Comparison of ENCODE assay signal across 27 mouse cellular contexts in genomic region chr2:155846930-155847329, GRCm38 (mm10). TPM values are rescaled to one million over a fixed set of nuclear protein-coding genes. Genes with fewer than 3 reads are reported as not detected.
DNase-seq lines count a peak whose midpoint lies in the region; ATAC-seq and TF ChIP-seq lines count a peak whose summit lies in the region.
"Had no signal": no experiment of that assay in that cellular context is flagged by ENCODE, and none has a peak within 500 bp of the region (broad histone marks: within the 10 kb centered on the region; RNA-seq: fewer than 3 reads in every experiment).

No protein-coding gene starts in this region.

- ATAC-seq in limb, embryonic 12.5 days (ENCODE audit: insufficient number of reproducible peaks, insufficient read depth, low FRiP score, low TSS enrichment, low read depth), result no peak
- ATAC-seq in limb, embryonic 14.5 days (ENCODE audit: low FRiP score, low read depth), result peak; percentile 41
- ATAC-seq: activated CD4-positive, CD25-positive, alpha-beta regulatory T cell, adult 4 months; CD4-positive, CD25-positive, alpha-beta regulatory T cell, adult 4 months; forebrain, embryonic 14.5 days; forebrain, postnatal 0 days; hindbrain, postnatal 0 days had no signal

- no peaks in the 10 kb centered on the region for H3K9me3 ChIP-seq in limb, embryonic 12.5 days
- no peaks in the 10 kb centered on the region for H3K9me3 ChIP-seq in limb, embryonic 10.5 days (replicated peaks)
- H3K9me3 ChIP-seq in limb, embryonic 14.5 days (ENCODE audit: control insufficient read depth, low read length), result no peaks in the 10 kb centered on the region
- H3K9me3 ChIP-seq: heart, embryonic 12.5 days; heart, embryonic 15.5 days had no signal

- H3K36me3 ChIP-seq in limb, embryonic 12.5 days, result peaks cover 66% of the 10 kb centered on the region
- peaks cover 72% of the 10 kb centered on the region for H3K36me3 ChIP-seq in limb, embryonic 10.5 days
- H3K36me3 ChIP-seq in limb, embryonic 14.5 days (ENCODE audit: control insufficient read depth, insufficient read depth, low read length), result peaks cover 48% of the 10 kb centered on the region

- no peak for TF ChIP-seq POLR2A in limb, embryonic 14.5 days (IDR thresholded peaks at IDR 0.05; ENCODE audit: borderline replicate concordance, extremely low read depth, insufficient read depth, insufficient read length)

- peaks cover 19% of the 10 kb centered on the region for H3K4me1 ChIP-seq in limb, embryonic 12.5 days (replicated peaks)
- H3K4me1 ChIP-seq in limb, embryonic 10.5 days, result no peaks in the 10 kb centered on the region
- H3K4me1 ChIP-seq in limb, embryonic 14.5 days (ENCODE audit: control insufficient read depth, insufficient read depth, low read length), result peaks cover 11% of the 10 kb centered on the region; the same call in 1 of the 2 replicates
- H3K4me1 ChIP-seq: heart, embryonic 12.5 days; heart, embryonic 15.5 days had no signal

- no peak overlapping the region for H3K4me2 ChIP-seq in limb, embryonic 12.5 days
- H3K4me2 ChIP-seq in limb, embryonic 14.5 days (replicated peaks; ENCODE audit: low read depth, low read length, severe bottlenecking), result no peak overlapping the region
- H3K4me2 ChIP-seq: heart, embryonic 12.5 days; heart, embryonic 15.5 days; hindbrain, embryonic 14.5 days had no signal

- H3K4me3 ChIP-seq in limb, embryonic 12.5 days (replicated peaks), result no peak overlapping the region
- H3K4me3 ChIP-seq in limb, embryonic 10.5 days, result no peak overlapping the region
- H3K4me3 ChIP-seq in limb, embryonic 14.5 days (replicated peaks; ENCODE audit: low read length), result no peak overlapping the region
- H3K4me3 ChIP-seq: gastrocnemius, adult 2 months; heart, embryonic 12.5 days; heart, embryonic 15.5 days had no signal

- no peak for DNase-seq in limb, embryonic 10.5 days (ENCODE audit: low spot score)
- DNase-seq in NIH3T3 (ENCODE audit: low read depth), result peak; percentile 69
- DNase-seq in limb, embryonic 14.5 days (ENCODE audit: low spot score), result peak; percentile 26
- DNase-seq in adrenal gland, adult (ENCODE audit: inconsistent age in 2 of 2, low spot score in 1 of 2), result no peak
- no peak for DNase-seq in heart, adult 9 months (ENCODE audit: low spot score in 2 of 2)
- DNase-seq in layer of hippocampus, adult 9-11 months, result no peak
- DNase-seq: adrenal gland, postnatal 10 days; adrenal gland, postnatal 36 days; B cell, adult 2 months; cerebellum, adult 18-20 months; cerebellum, adult 9-10 months; cerebellum, postnatal 14 days; forebrain, postnatal 0 days; gastrocnemius, adult 2 months; gastrocnemius, postnatal 14 days; heart, adult 11 months; heart, postnatal 10 days; heart, postnatal 4 days had no signal

- 76% methylated on average over 8 of the region's 8 CpGs for WGBS in limb, embryonic 12.5 days
- WGBS in limb, embryonic 10.5 days, result 84% methylated on average over 8 of the region's 8 CpGs
- WGBS in limb, embryonic 14.5 days, result 50% methylated on average over 8 of the region's 8 CpGs

- H3K27me3 ChIP-seq in limb, embryonic 12.5 days, result no peaks in the 10 kb centered on the region
- H3K27me3 ChIP-seq in limb, embryonic 10.5 days (ENCODE audit: low read depth, poor library complexity, severe bottlenecking), result no peaks in the 10 kb centered on the region
- no peaks in the 10 kb centered on the region for H3K27me3 ChIP-seq in limb, embryonic 14.5 days (ENCODE audit: control insufficient read depth, insufficient read depth, low read length)
- H3K27me3 ChIP-seq: heart, embryonic 12.5 days; heart, embryonic 15.5 days had no signal

- H3K27ac ChIP-seq in limb, embryonic 12.5 days, result peak overlapping the region; percentile 47; the same call in 1 of the 2 replicates
- no peak overlapping the region for H3K27ac ChIP-seq in limb, embryonic 10.5 days
- 0 out of 2 replicates have a peak overlapping the region, but pooled peaks have one; percentile 38 for H3K27ac ChIP-seq in limb, embryonic 14.5 days (replicated peaks; ENCODE audit: low read depth, low read length)
- H3K27ac ChIP-seq: gastrocnemius, adult 2 months; heart, embryonic 15.5 days; hindbrain, embryonic 14.5 days; hindbrain, postnatal 0 days had no signal

- H3K9ac ChIP-seq in limb, embryonic 12.5 days (replicated peaks), result no peak overlapping the region
- H3K9ac ChIP-seq in limb, embryonic 14.5 days (ENCODE audit: low read depth, low read length, severe bottlenecking), result no peak overlapping the region
- H3K9ac ChIP-seq: forebrain, postnatal 0 days; heart, embryonic 12.5 days; heart, embryonic 15.5 days; hindbrain, embryonic 14.5 days had no signal

RNA-seq across cellular contexts. Expression of gene Fam83c, which starts 12.3 kb away (rescaled TPM):
- 0.28 and 0.31 TPM in 2 replicates for polyA plus RNA-seq in limb, embryonic 12.5 days (2016; fragmentation: Nextera tagmentation; extraction: Ambion mirVana)
- polyA plus RNA-seq in limb, embryonic 10.5 days (2016; fragmentation: Nextera tagmentation; extraction: Ambion mirVana), result 0.31 and 0.39 TPM in 2 replicates
- polyA plus RNA-seq in limb, embryonic 14.5 days (2012; rRNA removed), result 1.5 and 2.0 TPM in 2 replicates
- polyA plus RNA-seq in limb, embryonic 14.5 days (2014; fragmentation: Nextera tagmentation; extraction: Ambion mirVana), result 1.4 and 2.1 TPM in 2 replicates
- polyA plus RNA-seq: activated CD4-positive, CD25-positive, alpha-beta regulatory T cell, adult 4 months; CD4-positive, CD25-positive, alpha-beta regulatory T cell, adult 4 months; frontal cortex, adult 2 months had no signal

RNA-seq across cellular contexts. Expression of gene Eif6, which starts 20.2 kb away (rescaled TPM):
- polyA plus RNA-seq in limb, embryonic 12.5 days (2016; fragmentation: Nextera tagmentation; extraction: Ambion mirVana), result 180 and 186 TPM in 2 replicates
- 250 and 301 TPM in 2 replicates for polyA plus RNA-seq in limb, embryonic 10.5 days (2016; fragmentation: Nextera tagmentation; extraction: Ambion mirVana)
- 95.8 and 98.7 TPM in 2 replicates for polyA plus RNA-seq in limb, embryonic 14.5 days (2012; rRNA removed)
- polyA plus RNA-seq in limb, embryonic 14.5 days (2014; fragmentation: Nextera tagmentation; extraction: Ambion mirVana), result 170 and 174 TPM in 2 replicates

RNA-seq across cellular contexts. Expression of gene BC029722, which starts 27.7 kb away (rescaled TPM):
- polyA plus RNA-seq in limb, embryonic 12.5 days (2016; fragmentation: Nextera tagmentation; extraction: Ambion mirVana), result 13.0 and 13.5 TPM in 2 replicates
- 8.0 and 8.2 TPM in 2 replicates for polyA plus RNA-seq in limb, embryonic 10.5 days (2016; fragmentation: Nextera tagmentation; extraction: Ambion mirVana)
- 20.6 and 22.2 TPM in 2 replicates for polyA plus RNA-seq in limb, embryonic 14.5 days (2012; rRNA removed)
- polyA plus RNA-seq in limb, embryonic 14.5 days (2014; fragmentation: Nextera tagmentation; extraction: Ambion mirVana), result 12.1 and 14.1 TPM in 2 replicates

Comparison
In these comparisons a context has a peak if more than half of its experiments do, and no peak if none do; other contexts are left out.
1. DNase-seq: peak in NIH3T3 (single experiment) and limb, embryonic 14.5 days (single experiment); none in limb, embryonic 10.5 days (single experiment), adrenal gland, adult (0 of 2), heart, adult 9 months (0 of 2) and layer of hippocampus, adult 9-11 months (single experiment).